Mouse (Mus musculus): Measurements from ENCODE around the gene Cd151.

DNA sequence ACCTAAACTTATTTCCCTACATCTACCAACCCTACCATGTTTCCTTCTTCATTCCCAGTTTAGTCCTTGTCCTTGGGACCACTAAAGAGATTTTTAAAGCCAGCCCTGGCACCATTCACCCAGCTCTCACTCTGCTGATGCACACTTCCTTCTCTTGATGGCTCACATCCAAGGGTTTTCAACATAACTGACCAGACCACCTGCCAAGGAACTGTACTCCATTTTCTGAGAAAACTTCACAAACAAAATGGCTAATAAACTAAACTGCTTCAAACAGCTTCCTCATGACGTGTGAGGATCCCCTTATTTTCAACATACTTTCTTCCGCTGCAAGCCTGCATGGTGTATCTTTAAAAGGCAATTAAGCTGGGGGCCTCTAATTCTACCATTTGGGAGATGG is 13.6 kb upstream of the Cd151 start:
- TF ChIP-seq EP300 (IDR thresholded peaks at IDR 0.05; ENCODE audit: insufficient read depth, low read depth, low read length) (no peak), POLR2A (IDR thresholded peaks at IDR 0.05; ENCODE audit: insufficient read depth, low read length) (no peak), CTCF (IDR thresholded peaks at IDR 0.05; ENCODE audit: low read depth, low read length) (no peak)
